Mouse (Mus musculus) heart, adult 2 months (tissue): ENCODE data around the gene Gtsf1.

Experiments
- CTCF ChIP-seq: fragments of 200-600 bp; IDR thresholded peaks from 2 replicates; pipeline ENCODE4 v1.8.1; 2022; ENCODE audit warnings: antibody characterized with exemption, mild to moderate bottlenecking, moderate library complexity
- POLR2A ChIP-seq: fragments of 200-500 bp; IDR thresholded peaks from 2 replicates; pipeline ENCODE4 v1.6.1; 2011; ENCODE audit warnings: mild to moderate bottlenecking, low read depth, low read length, control low read depth; ENCODE audit not compliant: insufficient read depth

- no peak for TF ChIP-seq POLR2A
- no peak for TF ChIP-seq CTCF
Measured at GRCm38 (mm10) chr15:103382795-103383406, 47.4 kb downstream of the Gtsf1 start.
